Mouse (Mus musculus): ENCODE results near the gene Gns.

- no peak for TF ChIP-seq CTCF (IDR thresholded peaks at IDR 0.05; ENCODE audit: control insufficient read depth, insufficient read depth, low read length)
- no peak for TF ChIP-seq POLR2A (IDR thresholded peaks at IDR 0.05; ENCODE audit: borderline replicate concordance, control insufficient read depth, low read depth, low read length)
These were observed 23.9 kb upstream of the Gns start for GRCm38 (mm10) chr10:121340754-121341593.
